34 mouse cellular contexts compared by ENCODE assay signal in genomic region chr1:82825783-82826182, GRCm38 (mm10). TPM values are rescaled to one million over a fixed set of nuclear protein-coding genes. Genes with fewer than 3 reads are reported as not detected.
DNase-seq lines count a peak whose midpoint lies in the region; ATAC-seq and TF ChIP-seq lines count a peak whose summit lies in the region.
"Had no signal": no experiment of that assay in that cellular context is flagged by ENCODE, and none has a peak within 500 bp of the region (broad histone marks: within the 10 kb centered on the region; RNA-seq: fewer than 3 reads in every experiment).

No protein-coding gene starts in this region.

- peak; percentile 76 for DNase-seq in heart, adult 11 months
- DNase-seq in heart, postnatal 4 days: no peak
- no peak for DNase-seq in liver, embryonic 11.5 days (ENCODE audit: low spot score)
- no peak for DNase-seq in liver, embryonic 14.5 days (ENCODE audit: low read depth in 3 of 3, low spot score in 3 of 3)
- DNase-seq in liver, postnatal 0 days: peak; percentile 12
- DNase-seq in thymus, adult 18-20 months: no peak
- DNase-seq in cerebellum, adult 9-10 months: no peak
- DNase-seq: adrenal gland, postnatal 10 days; adrenal gland, postnatal 36 days; B cell, adult 2 months; cerebellum, adult 18-20 months; cerebellum, adult 9-11 months; cerebellum, postnatal 25 days; gastrocnemius, postnatal 25 days; heart, adult 2 months; heart, postnatal 36 days had no signal

- no peaks in the 10 kb centered on the region for H3K27me3 ChIP-seq in liver, embryonic 11.5 days (replicated peaks; ENCODE audit: control insufficient read depth, insufficient read depth, low read length)
- H3K27me3 ChIP-seq in liver, embryonic 14.5 days (ENCODE audit: control insufficient read depth, insufficient read depth, low read length): no peaks in the 10 kb centered on the region
- no peaks in the 10 kb centered on the region for H3K27me3 ChIP-seq in liver, postnatal 0 days (ENCODE audit: insufficient read depth, low read length)
- H3K27me3 ChIP-seq: CH12.LX; embryonic facial prominence, embryonic 12.5 days; embryonic facial prominence, embryonic 15.5 days; forebrain, embryonic 15.5 days; Patski had no signal

- H3K36me3 ChIP-seq in liver, embryonic 11.5 days (ENCODE audit: control insufficient read depth, insufficient read depth, low read length): no peaks in the 10 kb centered on the region
- H3K36me3 ChIP-seq in liver, embryonic 14.5 days (replicated peaks; ENCODE audit: control insufficient read depth, insufficient read depth, low read depth): no peaks in the 10 kb centered on the region
- H3K36me3 ChIP-seq in liver, postnatal 0 days (replicated peaks; ENCODE audit: insufficient read depth, low read length): no peaks in the 10 kb centered on the region
- H3K36me3 ChIP-seq: embryonic facial prominence, embryonic 12.5 days; embryonic facial prominence, embryonic 15.5 days; forebrain, embryonic 10.5 days; forebrain, embryonic 15.5 days; G1E had no signal

- peaks cover 32% of the 10 kb centered on the region for H3K4me1 ChIP-seq in liver, embryonic 11.5 days (replicated peaks; ENCODE audit: control insufficient read depth, insufficient read depth, low read length)
- H3K4me1 ChIP-seq in liver, embryonic 14.5 days (replicated peaks; ENCODE audit: control insufficient read depth in 2 of 2, insufficient read depth in 2 of 2, low read length in 1 of 2): peaks cover 50 to 70% of the 10 kb centered on the region in 2 experiments
- H3K4me1 ChIP-seq in liver, postnatal 0 days (ENCODE audit: insufficient read depth): peaks cover 24% of the 10 kb centered on the region
- H3K4me1 ChIP-seq: embryonic facial prominence, embryonic 12.5 days; embryonic facial prominence, embryonic 15.5 days; forebrain, embryonic 10.5 days; forebrain, embryonic 15.5 days had no signal

- 72% methylated on average over 7 of the region's 7 CpGs for WGBS in liver, embryonic 11.5 days
- WGBS in liver, embryonic 14.5 days (ENCODE audit: insufficient replicate concordance): 52% methylated on average over 7 of the region's 7 CpGs
- WGBS in liver, postnatal 0 days (ENCODE audit: insufficient replicate concordance): 70% methylated on average over 7 of the region's 7 CpGs

- ATAC-seq in liver, embryonic 11.5 days (replicated peaks; ENCODE audit: low FRiP score): peak; percentile 7; the same call in 1 of the 2 replicates
- peak; percentile 29 for ATAC-seq in liver, embryonic 14.5 days (ENCODE audit: insufficient read depth)
- peak; percentile 14 for ATAC-seq in liver, postnatal 0 days
- ATAC-seq: forebrain, embryonic 15.5 days; hindbrain, postnatal 0 days; inflammation-experienced regulatory T-cells, adult 6 months; Patski had no signal

- no peak for TF ChIP-seq EP300 in liver, embryonic 14.5 days (IDR thresholded peaks at IDR 0.05; ENCODE audit: low read depth)
- no peak for TF ChIP-seq EP300 in liver, postnatal 0 days (IDR thresholded peaks at IDR 0.05; ENCODE audit: low read depth)

- peak overlapping the region; percentile 51 for H3K4me2 ChIP-seq in liver, embryonic 11.5 days
- H3K4me2 ChIP-seq in liver, embryonic 14.5 days (ENCODE audit: low read depth): peak overlapping the region; percentile 63
- H3K4me2 ChIP-seq in liver, postnatal 0 days (ENCODE audit: low read depth, low read length): peak overlapping the region; percentile 42
- H3K4me2 ChIP-seq: embryonic facial prominence, embryonic 12.5 days; embryonic facial prominence, embryonic 15.5 days; forebrain, embryonic 15.5 days; heart, embryonic 11.5 days; hindbrain, embryonic 14.5 days had no signal

- peak overlapping the region; percentile 21 for H3K9ac ChIP-seq in liver, embryonic 11.5 days (ENCODE audit: low read depth, low read length)
- H3K9ac ChIP-seq in liver, embryonic 14.5 days (replicated peaks): peak overlapping the region; percentile 85
- H3K9ac ChIP-seq in liver, postnatal 0 days (replicated peaks): 0 out of 2 replicates have a peak overlapping the region, but pooled peaks have one; percentile 10
- H3K9ac ChIP-seq: embryonic facial prominence, embryonic 12.5 days; embryonic facial prominence, embryonic 15.5 days; forebrain, embryonic 15.5 days; hindbrain, embryonic 14.5 days had no signal

- H3K9me3 ChIP-seq in liver, embryonic 11.5 days (ENCODE audit: control insufficient read depth, low read length): no peaks in the 10 kb centered on the region
- no peaks in the 10 kb centered on the region for H3K9me3 ChIP-seq in liver, embryonic 14.5 days (ENCODE audit: control insufficient read depth, low read length)
- no peaks in the 10 kb centered on the region for H3K9me3 ChIP-seq in liver, postnatal 0 days (ENCODE audit: low read length)
- H3K9me3 ChIP-seq: embryonic facial prominence, embryonic 12.5 days; embryonic facial prominence, embryonic 15.5 days; forebrain, embryonic 10.5 days; forebrain, embryonic 15.5 days; G1E had no signal

- TF ChIP-seq CTCF in liver, embryonic 14.5 days (IDR thresholded peaks at IDR 0.05; ENCODE audit: low read depth): no peak
- TF ChIP-seq CTCF in liver, postnatal 0 days (IDR thresholded peaks at IDR 0.05; ENCODE audit: low read depth): no peak

- no peak overlapping the region for H3K4me3 ChIP-seq in liver, embryonic 11.5 days (ENCODE audit: low read depth, low read length)
- H3K4me3 ChIP-seq in liver, embryonic 14.5 days (ENCODE audit: insufficient read depth in 1 of 2, low read depth in 2 of 2, low read length in 2 of 2): peak overlapping the region; percentile 10 to 11; a peak in 3 of 4 replicates
- no peak overlapping the region for H3K4me3 ChIP-seq in liver, postnatal 0 days (ENCODE audit: low read depth, low read length)
- H3K4me3 ChIP-seq: embryonic facial prominence, embryonic 12.5 days; embryonic facial prominence, embryonic 15.5 days; forebrain, embryonic 10.5 days; forebrain, embryonic 15.5 days; heart, adult 2 months had no signal

- peak overlapping the region; percentile 95 for H3K27ac ChIP-seq in liver, embryonic 11.5 days (ENCODE audit: low read depth, low read length)
- peak overlapping the region; percentile 100 for H3K27ac ChIP-seq in liver, embryonic 14.5 days
- peak overlapping the region; percentile 96 for H3K27ac ChIP-seq in liver, postnatal 0 days (ENCODE audit: low read depth)
- H3K27ac ChIP-seq: embryonic facial prominence, embryonic 12.5 days; embryonic facial prominence, embryonic 15.5 days; forebrain, embryonic 10.5 days; forebrain, embryonic 15.5 days; heart, adult 2 months; hindbrain, embryonic 14.5 days; hindbrain, postnatal 0 days had no signal

RNA-seq across cellular contexts. Expression of gene Agfg1, which starts 13.5 kb away (rescaled TPM):
- 10 to 100 TPM; 48.5 to 50.8 TPM for total RNA-seq in heart, postnatal 4 days (2021)
- polyA plus RNA-seq in liver, embryonic 11.5 days (2014; fragmentation: Nextera tagmentation; extraction: Ambion mirVana): 47.6 and 58.7 TPM in 2 replicates
- polyA plus RNA-seq in liver, embryonic 14.5 days (2012; rRNA removed): 43.8 and 47.8 TPM in 2 replicates
- 59.4 and 65.3 TPM in 2 replicates for polyA plus RNA-seq in liver, embryonic 14.5 days (2014; fragmentation: Nextera tagmentation; extraction: Ambion mirVana)
- 12.2 and 14.2 TPM in 2 replicates for polyA plus RNA-seq in liver, postnatal 0 days (2015; fragmentation: Nextera tagmentation; extraction: Ambion mirVana)

RNA-seq across cellular contexts. Expression of gene Gm47791, which starts 54.7 kb away (rescaled TPM):
- not detected for total RNA-seq in heart, postnatal 4 days (2021)
- not detected in 2 replicates for polyA plus RNA-seq in liver, embryonic 11.5 days (2014; fragmentation: Nextera tagmentation; extraction: Ambion mirVana)
- polyA plus RNA-seq in liver, embryonic 14.5 days (2012; rRNA removed): not detected in 2 replicates
- polyA plus RNA-seq in liver, embryonic 14.5 days (2014; fragmentation: Nextera tagmentation; extraction: Ambion mirVana): not detected in 2 replicates
- polyA plus RNA-seq in liver, postnatal 0 days (2015; fragmentation: Nextera tagmentation; extraction: Ambion mirVana): not detected in 2 replicates
- total RNA-seq: adrenal gland, adult 18-20 months; adrenal gland, postnatal 10 days; adrenal gland, postnatal 36 days; CH12.LX; common myeloid progenitor, adult 5-6 weeks; G1E; gastrocnemius, adult 8-10 months; gastrocnemius, postnatal 25 days; heart, adult 2 months; heart, postnatal 36 days; hindbrain, postnatal 0 days had no signal
- polyA plus RNA-seq: embryonic facial prominence, embryonic 12.5 days; forebrain, embryonic 10.5 days; forebrain, embryonic 15.5 days; G1E; gonadal fat pad, adult 2 months; heart, adult 2 months; heart, embryonic 11.5 days; heart, embryonic 14.5 days; heart, postnatal 0 days; hindbrain, embryonic 11.5 days; hindbrain, embryonic 14.5 days; hindbrain, postnatal 0 days; inflammation-experienced regulatory T-cells, adult 6 months; Patski had no signal

RNA-seq across cellular contexts. Expression of gene Tm4sf20, which starts 57.5 kb away (rescaled TPM):
- not detected for total RNA-seq in heart, postnatal 4 days (2021)
- 0.12 TPM in 1 of 2 replicates, not detected in the other for polyA plus RNA-seq in liver, embryonic 11.5 days (2014; fragmentation: Nextera tagmentation; extraction: Ambion mirVana)
- not detected in 2 replicates for polyA plus RNA-seq in liver, embryonic 14.5 days (2012; rRNA removed)
- not detected in 2 replicates for polyA plus RNA-seq in liver, embryonic 14.5 days (2014; fragmentation: Nextera tagmentation; extraction: Ambion mirVana)
- polyA plus RNA-seq in liver, postnatal 0 days (2015; fragmentation: Nextera tagmentation; extraction: Ambion mirVana): not detected in 2 replicates
- total RNA-seq: adrenal gland, adult 18-20 months; adrenal gland, postnatal 10 days; adrenal gland, postnatal 36 days; CH12.LX; common myeloid progenitor, adult 5-6 weeks; G1E; gastrocnemius, adult 8-10 months; gastrocnemius, postnatal 25 days; heart, adult 2 months; heart, postnatal 36 days; hindbrain, postnatal 0 days had no signal
- polyA plus RNA-seq: embryonic facial prominence, embryonic 12.5 days; forebrain, embryonic 10.5 days; forebrain, embryonic 15.5 days; G1E; gonadal fat pad, adult 2 months; heart, adult 2 months; heart, embryonic 14.5 days; heart, postnatal 0 days; hindbrain, embryonic 11.5 days; hindbrain, embryonic 14.5 days; hindbrain, postnatal 0 days had no signal

Comparison
In these comparisons a context has a peak if more than half of its experiments do, and no peak if none do; other contexts are left out.
1. DNase-seq: peak in heart, adult 11 months (single experiment) and liver, postnatal 0 days (single experiment); none in heart, postnatal 4 days (single experiment), liver, embryonic 11.5 days (single experiment), liver, embryonic 14.5 days (0 of 3), thymus, adult 18-20 months (0 of 2) and cerebellum, adult 9-10 months (single experiment).
2. H3K4me3 ChIP-seq: peak in liver, embryonic 14.5 days (2 of 2); none in liver, embryonic 11.5 days (single experiment) and liver, postnatal 0 days (single experiment).
3. H3K9ac ChIP-seq: peak in every context shown above with its lines; median percentile 85 in liver, embryonic 14.5 days; 21 in liver, embryonic 11.5 days; 10 in liver, postnatal 0 days.
4. Peak in every context shown above with its lines, with median percentiles within 50 percentile points of each other: ATAC-seq, H3K27ac ChIP-seq and H3K4me2 ChIP-seq.